Mouse (Mus musculus) intestine, embryonic 15.5 days (tissue): ENCODE measurements around the gene Sit1. TPM values are rescaled to one million over a fixed set of nuclear protein-coding genes. Genes with fewer than 3 reads are reported as not detected.

Source experiments
- ATAC-seq: fragments of 200-750 bp; cut with Nextera tagmentation; 2 replicates; pipeline ENCODE4 v1.8.0; 2017; ENCODE audit warnings: moderate TSS enrichment, moderate library complexity
- H3K27ac ChIP-seq: fragments of 300-500 bp; sonication (generic); 2 replicates; pipeline ENCODE4 v1.5.1; 2015; ENCODE audit warnings: mild to moderate bottlenecking, inconsistent platforms
- H3K27me3 ChIP-seq: fragments of 300-500 bp; sonication (generic); replicated peaks from 2 replicates; pipeline ENCODE4 v1.6.1; 2015; ENCODE audit warnings: inconsistent platforms
- H3K36me3 ChIP-seq: fragments of 300-500 bp; sonication (generic); 2 replicates; pipeline ENCODE4 v1.6.1; 2015; ENCODE audit warnings: inconsistent platforms
- H3K4me1 ChIP-seq: fragments of 300-500 bp; sonication (generic); replicated peaks from 2 replicates; pipeline ENCODE4 v1.6.1; 2015; ENCODE audit warnings: inconsistent platforms
- H3K4me2 ChIP-seq: fragments of 300-500 bp; sonication (generic); replicated peaks from 2 replicates; pipeline ENCODE4 v1.6.1; 2015; ENCODE audit warnings: mild to moderate bottlenecking, inconsistent platforms
- H3K4me3 ChIP-seq: fragments of 300-500 bp; sonication (generic); replicated peaks from 2 replicates; pipeline ENCODE4 v1.5.1; 2015; ENCODE audit warnings: inconsistent platforms
- H3K9ac ChIP-seq: fragments of 300-500 bp; sonication (generic); 2 replicates; pipeline ENCODE4 v1.6.1; 2015; ENCODE audit warnings: inconsistent platforms
- H3K9me3 ChIP-seq: fragments of 300-500 bp; sonication (generic); 2 replicates; pipeline ENCODE4 v1.6.1; 2016; ENCODE audit warnings: inconsistent platforms
- WGBS: fragments of 180-500 bp; shearing (Covaris S2); methylation state at CpG from one replicate; pipeline ENCODE4 v1.1.7; 2015; 5-methylcytosine and 5-hydroxymethylcytosine counted together
- polyA plus RNA-seq: library from polyadenylated mRNA; unstranded; fragments of >200 nt; fragmentation: Nextera tagmentation; extraction: Ambion mirVana; gene quantifications from 2 replicates; pipeline ENCODE4 v1.2.1, GENCODE M21; 2015

Gene Sit1
- polyA plus RNA-seq, 1 experiment from 2014 or later, result not detected

GRCm38 (mm10) chr4:43454041-43454836 lies 29.3 kb downstream of the Sit1 start, which contains the start of gene Cd72:
Gene Cd72 (minus strand): TSS chr4:43454628.
- no peaks in the 10 kb centered on the region for H3K36me3 ChIP-seq
- peak within 1 kb of the TSS; percentile 13 for H3K4me3 ChIP-seq
- H3K27me3 ChIP-seq, result peaks cover 17% of the 10 kb centered on the region
- H3K4me1 ChIP-seq, result peaks cover 18% of the 10 kb centered on the region
- no peak within 1 kb of the TSS for H3K27ac ChIP-seq
- WGBS, result 31% methylated on average over 20 of the region's 20 CpGs
- H3K9me3 ChIP-seq, result no peaks in the 10 kb centered on the region
- no peak for ATAC-seq
- H3K4me2 ChIP-seq, result peak within 1 kb of the TSS; percentile 51
- H3K9ac ChIP-seq, result peak within 1 kb of the TSS; percentile 29; the same call in 1 of the 2 replicates

DNA sequence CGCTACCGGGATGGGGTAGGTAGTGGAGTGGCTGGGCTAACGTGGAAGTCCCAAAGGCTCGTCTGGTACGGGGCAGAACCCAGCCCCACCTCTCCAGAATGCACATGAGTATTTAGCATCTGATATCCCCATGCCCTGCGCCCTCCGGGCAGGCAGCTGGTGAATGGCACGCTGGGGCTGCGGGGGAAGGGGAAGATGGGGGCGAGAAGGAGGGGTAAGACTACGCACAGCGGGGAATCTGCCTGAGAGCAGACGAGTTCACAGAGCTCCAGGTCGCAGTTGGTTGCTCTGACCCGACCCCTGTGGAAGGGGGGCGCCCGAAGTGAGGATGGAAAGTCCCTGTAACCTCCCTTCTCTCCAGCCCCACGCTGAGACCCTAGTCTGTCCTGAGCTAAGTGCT lies 30.1 kb downstream of the Sit1 start:
- WGBS, result 4% methylated on average over 18 of the region's 18 CpGs
- Histone ChIP-seq H3K27ac (no peak overlapping the region), H3K9me3 (no peaks in the 10 kb centered on the region), H3K4me2 (peak overlapping the region; percentile 51), H3K36me3 (no peaks in the 10 kb centered on the region), H3K27me3 (peaks cover 17% of the 10 kb centered on the region), H3K4me1 (peaks cover 18% of the 10 kb centered on the region), H3K9ac (peak overlapping the region; percentile 29; the same call in 1 of the 2 replicates), H3K4me3 (peak overlapping the region; percentile 13)
- no peak for ATAC-seq

- WGBS, result 49% methylated on average over 11 of the region's 11 CpGs
These were observed 31.2 kb downstream of the Sit1 start for GRCm38 (mm10) chr4:43452315-43452714.

GRCm38 (mm10) chr4:43448554-43448953 lies 35.0 kb downstream of the Sit1 start:
- WGBS, result 82% methylated on average over 3 of the region's 3 CpGs
- peaks cover 31% of the 10 kb centered on the region for H3K36me3 ChIP-seq
- ATAC-seq, result no peak

More at GRCm38 (mm10) chr4:43452315-43452714, 31.2 kb downstream of the Sit1 start:
- no peak overlapping the region for H3K4me2 ChIP-seq
- H3K4me3 ChIP-seq, result no peak overlapping the region
- no peak overlapping the region for H3K9ac ChIP-seq
- peaks cover 17% of the 10 kb centered on the region for H3K27me3 ChIP-seq
- H3K36me3 ChIP-seq, result peaks cover 9% of the 10 kb centered on the region; the same call in 1 of the 2 replicates
- H3K4me1 ChIP-seq, result peaks cover 18% of the 10 kb centered on the region
- H3K9me3 ChIP-seq, result no peaks in the 10 kb centered on the region
- ATAC-seq, result no peak
- H3K27ac ChIP-seq, result no peak overlapping the region

GRCm38 (mm10) chr4:43447251-43447650 lies 36.3 kb downstream of the Sit1 start:
- Histone ChIP-seq H3K36me3 (peaks cover 31% of the 10 kb centered on the region), H3K9me3 (no peaks in the 10 kb centered on the region), H3K4me2 (no peak overlapping the region), H3K27me3 (no peaks in the 10 kb centered on the region), H3K4me1 (peaks cover 10% of the 10 kb centered on the region), H3K9ac (no peak overlapping the region), H3K27ac (no peak overlapping the region), H3K4me3 (no peak overlapping the region)
- no peak for ATAC-seq
- WGBS, result 91% methylated on average over 13 of the region's 13 CpGs

More at GRCm38 (mm10) chr4:43448554-43448953, 35.0 kb downstream of the Sit1 start:
- Histone ChIP-seq H3K9me3 (no peaks in the 10 kb centered on the region), H3K27ac (no peak overlapping the region), H3K4me1 (peaks cover 14% of the 10 kb centered on the region), H3K4me3 (no peak overlapping the region), H3K9ac (no peak overlapping the region), H3K4me2 (no peak overlapping the region), H3K27me3 (peaks cover 9% of the 10 kb centered on the region; the same call in 1 of the 2 replicates)

- Histone ChIP-seq H3K4me1 (peaks cover 10% of the 10 kb centered on the region), H3K4me3 (peak overlapping the region; percentile 89), H3K27ac (peak overlapping the region; percentile 89), H3K27me3 (no peaks in the 10 kb centered on the region), H3K9ac (peak overlapping the region; percentile 99), H3K9me3 (no peaks in the 10 kb centered on the region), H3K4me2 (peak overlapping the region; percentile 97), H3K36me3 (peaks cover 31% of the 10 kb centered on the region)
- ATAC-seq, result peak; percentile 22
- WGBS, result under 1% methylated on average over 23 of the region's 28 CpGs
These were observed 40.0 kb downstream of the Sit1 start for GRCm38 (mm10) chr4:43443511-43443910.

- WGBS, result under 1% methylated on average over 85 of the region's 88 CpGs
- Histone ChIP-seq H3K27me3 (no peaks in the 10 kb centered on the region), H3K9me3 (no peaks in the 10 kb centered on the region), H3K4me1 (peaks cover 10% of the 10 kb centered on the region), H3K27ac (peak overlapping the region; percentile 89), H3K36me3 (peaks cover 27% of the 10 kb centered on the region), H3K4me3 (peak overlapping the region; percentile 89), H3K9ac (peak overlapping the region; percentile 99), H3K4me2 (peak overlapping the region; percentile 97)
- ATAC-seq, result peak; percentile 85
These were observed 40.8 kb downstream of the Sit1 start for GRCm38 (mm10) chr4:43442456-43443361.

DNA sequence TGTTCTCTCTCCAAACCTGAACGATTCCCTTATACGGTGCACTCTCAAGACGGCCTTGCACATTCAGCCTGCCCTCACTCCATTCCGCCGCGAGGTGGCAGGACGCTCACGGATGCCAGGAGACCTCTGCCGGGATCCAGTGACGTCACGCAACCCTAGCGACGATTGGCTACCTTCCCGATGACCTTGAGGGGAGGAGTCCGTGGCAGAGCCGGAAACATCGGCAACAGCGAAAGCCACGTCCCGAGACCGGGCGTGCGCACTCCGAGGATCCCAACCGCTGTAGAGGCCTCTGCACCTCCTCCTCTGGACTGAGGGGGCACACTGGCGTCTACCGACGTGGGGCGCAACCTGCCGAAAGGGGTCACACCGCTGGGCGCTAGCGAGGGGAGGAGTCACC lies 41.5 kb downstream of the Sit1 start:
- peak overlapping the region; percentile 99 for H3K9ac ChIP-seq
- peak overlapping the region; percentile 97 for H3K4me2 ChIP-seq
- peaks cover 20% of the 10 kb centered on the region for H3K36me3 ChIP-seq
- peak overlapping the region; percentile 89 for H3K27ac ChIP-seq
- H3K4me1 ChIP-seq, result peaks cover 10% of the 10 kb centered on the region
- no peaks in the 10 kb centered on the region for H3K9me3 ChIP-seq
- H3K27me3 ChIP-seq, result no peaks in the 10 kb centered on the region
- WGBS, result under 1% methylated on average over 32 of the region's 33 CpGs
- ATAC-seq, result peak; percentile 94
- H3K4me3 ChIP-seq, result peak overlapping the region; percentile 89

- Histone ChIP-seq H3K27me3 (no peaks in the 10 kb centered on the region), H3K4me3 (peak within 1 kb of the TSS; percentile 89), H3K36me3 (peaks cover 16% of the 10 kb centered on the region), H3K4me1 (peaks cover 10% of the 10 kb centered on the region), H3K9me3 (no peaks in the 10 kb centered on the region), H3K4me2 (peak within 1 kb of the TSS; percentile 97), H3K27ac (peak within 1 kb of the TSS; percentile 89), H3K9ac (peak within 1 kb of the TSS; percentile 99)
- no peak for ATAC-seq
- 22% methylated on average over 4 of the region's 4 CpGs for WGBS
These were observed 41.9 kb downstream of the Sit1 start, which contains the start of gene Tesk1 for GRCm38 (mm10) chr4:43441639-43442038. Gene Tesk1 (plus strand): TSS chr4:43441939.

- Histone ChIP-seq H3K4me3 (no peak overlapping the region), H3K27ac (no peak overlapping the region), H3K4me2 (no peak overlapping the region), H3K27me3 (peaks cover 4% of the 10 kb centered on the region; the same call in 1 of the 2 replicates), H3K9me3 (no peaks in the 10 kb centered on the region), H3K36me3 (no peaks in the 10 kb centered on the region), H3K4me1 (peaks cover 8% of the 10 kb centered on the region), H3K9ac (no peak overlapping the region)
- WGBS, result 83% methylated on average over 1 of the region's 1 CpGs
- ATAC-seq, result no peak
These were observed 50.7 kb downstream of the Sit1 start for GRCm38 (mm10) chr4:43432832-43433231.
